Mouse (Mus musculus) limb, embryonic 14.5 days (tissue): ENCODE data around the gene Dolk. TPM values are rescaled to one million over a fixed set of nuclear protein-coding genes. Genes with fewer than 3 reads are reported as not detected.

Source experiments
- ATAC-seq: fragments of 200-750 bp; cut with Nextera tagmentation; 2 replicates; pipeline ENCODE4 v1.8.0; 2017; ENCODE audit warnings: low read depth, moderate number of reproducible peaks, moderate TSS enrichment; ENCODE audit not compliant: low FRiP score
- DNase-seq: peaks from one replicate; pipeline ENCODE4 v3.0.0-alpha.2; 2015; ENCODE audit warnings: low spot score
- H3K27ac ChIP-seq: fragments of 300-500 bp; sonication (generic); replicated peaks from 2 replicates; pipeline ENCODE4 v1.5.1; 2014; ENCODE audit warnings: low read depth, mild to moderate bottlenecking, low read length, moderate library complexity, mixed read lengths
- H3K27me3 ChIP-seq: fragments of 300-500 bp; sonication (generic); 2 replicates; pipeline ENCODE4 v1.6.1; 2014; ENCODE audit warnings: low read length, mixed read lengths; ENCODE audit not compliant: control insufficient read depth, insufficient read depth
- H3K36me3 ChIP-seq: fragments of 300-500 bp; sonication (generic); 2 replicates; pipeline ENCODE4 v1.6.1; 2014; ENCODE audit warnings: mild to moderate bottlenecking, low read length, moderate library complexity, mixed read lengths; ENCODE audit not compliant: control insufficient read depth, insufficient read depth
- H3K4me1 ChIP-seq: fragments of 300-500 bp; sonication (generic); 2 replicates; pipeline ENCODE4 v1.6.1; 2014; ENCODE audit warnings: antibody characterized with exemption, low read length, mixed read lengths; ENCODE audit not compliant: control insufficient read depth, insufficient read depth
- H3K4me2 ChIP-seq: fragments of 300-500 bp; sonication (generic); replicated peaks from 2 replicates; pipeline ENCODE4 v1.6.1; 2014; ENCODE audit warnings: low read depth, mild to moderate bottlenecking, low read length, moderate library complexity; ENCODE audit not compliant: severe bottlenecking
- H3K4me3 ChIP-seq: fragments of 300-500 bp; sonication (generic); replicated peaks from 2 replicates; pipeline ENCODE4 v1.5.1; 2014; ENCODE audit warnings: low read length
- H3K9ac ChIP-seq: fragments of 300-500 bp; sonication (generic); 2 replicates; pipeline ENCODE4 v1.6.1; 2014; ENCODE audit warnings: mild to moderate bottlenecking, low read depth, low read length, moderate library complexity; ENCODE audit not compliant: severe bottlenecking
- H3K9me3 ChIP-seq: fragments of 300-500 bp; sonication (generic); 2 replicates; pipeline ENCODE4 v1.6.1; 2016; ENCODE audit warnings: low read length; ENCODE audit not compliant: control insufficient read depth
- POLR2A ChIP-seq: fragments of 200-500 bp; IDR thresholded peaks from 2 replicates; pipeline ENCODE4 v1.8.0; 2012; ENCODE audit warnings: inconsistent platforms, mild to moderate bottlenecking, moderate library complexity, borderline replicate concordance; ENCODE audit not compliant: insufficient read depth, insufficient read length; ENCODE audit errors: extremely low read depth
- WGBS: fragments of 180-500 bp; shearing (Covaris S2); extraction: QIAGEN DNeasy Blood & Tissue Kit; methylation state at CpG from one replicate; pipeline ENCODE4 v1.1.7; 2014; 5-methylcytosine and 5-hydroxymethylcytosine counted together
- polyA plus RNA-seq, 2 experiments: library from polyadenylated mRNA; depleted of rRNA in 1 of 2; stranded (reverse) in 1 of 2; unstranded in 1 of 2; fragments of >200 nt; fragmentation: Nextera tagmentation in 1 of 2; extraction: Ambion mirVana in 1 of 2; gene quantifications; 2 replicates each; pipeline versions ENCODE4 v1.2.1 to v1.2.3; 2012 to 2014

The Dolk gene
- polyA plus RNA-seq, 2 experiments = 13.8 to 31.0 TPM

- H3K36me3 ChIP-seq = peaks cover 98% of the 10 kb centered on the region
- no peaks in the 10 kb centered on the region for H3K9me3 ChIP-seq
- WGBS = 96% methylated on average over 7 of the region's 7 CpGs
- no peak overlapping the region for H3K4me3 ChIP-seq
- no peak overlapping the region for H3K4me2 ChIP-seq
- H3K9ac ChIP-seq = no peak overlapping the region
- H3K27ac ChIP-seq = no peak overlapping the region
- DNase-seq (no peak), ATAC-seq (no peak)
- H3K4me1 ChIP-seq = no peaks in the 10 kb centered on the region
- no peaks in the 10 kb centered on the region for H3K27me3 ChIP-seq
- TF ChIP-seq POLR2A = no peak
These were observed 20.0 kb upstream of the Dolk start for GRCm38 (mm10) chr2:30306087-30306486.

- Histone ChIP-seq H3K9ac (no peak overlapping the region), H3K4me1 (no peaks in the 10 kb centered on the region), H3K27ac (no peak overlapping the region), H3K4me3 (no peak overlapping the region), H3K36me3 (peaks cover 87% of the 10 kb centered on the region), H3K27me3 (no peaks in the 10 kb centered on the region), H3K9me3 (no peaks in the 10 kb centered on the region), H3K4me2 (no peak overlapping the region)
- no peak for DNase-seq
- no peak for TF ChIP-seq POLR2A
- WGBS = 85% methylated on average over 5 of the region's 5 CpGs
- no peak for ATAC-seq
These were observed 13.8 kb upstream of the Dolk start for GRCm38 (mm10) chr2:30299966-30300365.

- DNase-seq = no peak
- peaks cover 82% of the 10 kb centered on the region for H3K36me3 ChIP-seq
These were observed 13.4 kb upstream of the Dolk start for GRCm38 (mm10) chr2:30299525-30299924.

GRCm38 (mm10) chr2:30287027-30287373 lies 866 bp upstream of the Dolk start:
- under 1% methylated on average over 10 of the region's 10 CpGs for WGBS
- no peak for TF ChIP-seq POLR2A

More at GRCm38 (mm10) chr2:30299525-30299924, 13.4 kb upstream of the Dolk start:
- no peak for TF ChIP-seq POLR2A
- H3K4me1 ChIP-seq = no peaks in the 10 kb centered on the region
- 69% methylated on average over 3 of the region's 3 CpGs for WGBS
- H3K27me3 ChIP-seq = no peaks in the 10 kb centered on the region
- H3K4me2 ChIP-seq = no peak overlapping the region
- no peak overlapping the region for H3K27ac ChIP-seq
- no peak for ATAC-seq
- no peak overlapping the region for H3K9ac ChIP-seq
- H3K9me3 ChIP-seq = no peaks in the 10 kb centered on the region
- H3K4me3 ChIP-seq = no peak overlapping the region

GRCm38 (mm10) chr2:30285416-30286181 lies 535 bp downstream of the Dolk start:
- 16% methylated on average over 32 of the region's 38 CpGs for WGBS
- no peak overlapping the region for H3K27ac ChIP-seq
- DNase-seq = no peak

More at GRCm38 (mm10) chr2:30287027-30287373, 866 bp upstream of the Dolk start:
- peak; percentile 45 for DNase-seq
- Histone ChIP-seq H3K27me3 (no peaks in the 10 kb centered on the region), H3K27ac (0 out of 2 replicates have a peak overlapping the region, but pooled peaks have one; percentile 61), H3K36me3 (peaks cover 16% of the 10 kb centered on the region; the same call in 1 of the 2 replicates), H3K9ac (peak overlapping the region; percentile 88), H3K9me3 (no peaks in the 10 kb centered on the region), H3K4me2 (peak overlapping the region; percentile 94), H3K4me1 (peaks cover 14% of the 10 kb centered on the region), H3K4me3 (peak overlapping the region; percentile 96)
- ATAC-seq = no peak

More at GRCm38 (mm10) chr2:30285416-30286181, 535 bp downstream of the Dolk start:
- peak; percentile 38 for ATAC-seq
- H3K9me3 ChIP-seq = no peaks in the 10 kb centered on the region
- peak overlapping the region; percentile 94 for H3K4me2 ChIP-seq
- peak overlapping the region; percentile 96 for H3K4me3 ChIP-seq
- no peak for TF ChIP-seq POLR2A
- H3K36me3 ChIP-seq = peaks cover 10% of the 10 kb centered on the region; the same call in 1 of the 2 replicates
- H3K27me3 ChIP-seq = no peaks in the 10 kb centered on the region
- peaks cover 14% of the 10 kb centered on the region for H3K4me1 ChIP-seq
- H3K9ac ChIP-seq = peak overlapping the region; percentile 88
